Mouse (Mus musculus): ENCODE measurements at regions not wholly inside any gene's neighbourhood (a gene's known extent, or its start where the extent isn't known, plus 50 kb on each side); places are given as distances from the start of the nearest gene placed in this dataset.
A peak's percentile ranks its signal among the peaks of the same experiment; 100 is the strongest.

DNA sequence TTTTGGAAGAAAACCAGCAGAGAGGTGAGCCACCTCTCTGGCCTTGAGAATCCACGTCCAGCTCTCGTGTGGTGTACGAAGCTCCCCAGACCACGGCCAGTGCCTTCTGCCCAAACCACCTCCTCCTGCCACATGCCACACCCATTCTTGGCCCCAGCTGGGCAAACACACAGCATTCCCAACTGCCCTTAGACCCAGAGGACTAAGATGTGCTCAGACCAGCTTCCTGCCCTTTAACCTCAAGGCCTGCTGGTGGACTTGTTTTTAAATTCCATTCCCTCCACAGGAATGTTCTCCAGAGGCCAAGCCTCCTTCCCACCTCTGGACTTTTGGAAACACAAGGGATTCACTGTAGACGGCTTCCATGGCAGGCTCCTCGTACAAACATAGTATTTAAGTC, 82.5 kb upstream of the Tle3 start:
- no peak overlapping the region for H3K27ac ChIP-seq (ENCODE audit: insufficient read depth, low read depth, low read length, poor library complexity, severe bottlenecking)
- H3K36me3 ChIP-seq (ENCODE audit: control insufficient read depth, insufficient read depth, low read length, poor library complexity, severe bottlenecking), result no peaks in the 10 kb centered on the region
- TF ChIP-seq CHD2 (IDR thresholded peaks at IDR 0.05; ENCODE audit: low read depth, low read length) (no peak), MAFK (IDR thresholded peaks at IDR 0.05; ENCODE audit: insufficient read depth, low read depth, low read length) (no peak), HCFC1 (IDR thresholded peaks at IDR 0.05; ENCODE audit: borderline replicate concordance, insufficient read depth, low read length) (no peak), ZC3H11A (IDR thresholded peaks at IDR 0.05; ENCODE audit: borderline replicate concordance, low read depth, low read length) (no peak), ZNF384 (IDR thresholded peaks at IDR 0.05; ENCODE audit: low read depth, low read length) (no peak)
- H3K9ac ChIP-seq (ENCODE audit: insufficient read depth, low read depth, low read length, poor library complexity, severe bottlenecking), result no peak overlapping the region
- no peaks in the 10 kb centered on the region for H3K9me3 ChIP-seq (ENCODE audit: control insufficient read depth, insufficient read depth, low read depth, low read length)
- peaks cover 4 to 35% of the 10 kb centered on the region in 2 experiments; a peak in 3 of 4 replicates for H3K4me1 ChIP-seq (ENCODE audit: control insufficient read depth in 2 of 2, insufficient read depth in 2 of 2, low read length in 2 of 2, poor library complexity in 1 of 2)
- DNase-seq (ENCODE audit: low read depth, low spot score), result no peak
- in situ Hi-C loops (cut with MboI; ENCODE audit: low sequenced_read_pairs in 2 of 2, unreplicated experiment in 2 of 2), result no loop called here
- H3K4me3 ChIP-seq (ENCODE audit: insufficient read depth in 1 of 2, low read depth in 1 of 2, low read length in 2 of 2, poor library complexity in 1 of 2, severe bottlenecking in 1 of 2), result no peak overlapping the region

DNA sequence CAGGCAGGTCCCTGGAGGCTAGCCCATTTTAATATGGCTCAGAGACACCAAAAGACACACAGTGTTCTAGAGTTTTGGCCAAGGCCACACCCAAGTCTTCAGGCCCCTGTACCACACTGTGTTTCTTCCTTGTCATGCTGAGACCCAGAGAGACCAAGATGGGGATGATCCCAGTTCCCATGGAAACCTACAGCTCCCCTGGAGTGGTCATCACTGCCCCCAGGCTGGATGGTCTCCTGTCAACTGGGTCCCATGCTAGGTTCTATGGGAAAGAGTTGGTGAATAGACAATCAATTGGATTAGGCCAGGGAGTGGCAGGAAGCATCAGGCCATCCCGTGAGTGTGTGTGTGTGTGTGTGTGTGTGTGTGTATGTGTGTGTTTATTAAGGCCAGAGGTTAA, 80.5 kb upstream of the Tle3 start:
- Histone ChIP-seq H3K4me1 (ENCODE audit: control insufficient read depth in 2 of 2, insufficient read depth in 2 of 2, low read length in 2 of 2, poor library complexity in 1 of 2) (peaks cover 4 to 36% of the 10 kb centered on the region in 2 experiments; a peak in 3 of 4 replicates), H3K27ac (ENCODE audit: insufficient read depth, low read depth, low read length, poor library complexity, severe bottlenecking) (no peak overlapping the region), H3K9ac (ENCODE audit: insufficient read depth, low read depth, low read length, poor library complexity, severe bottlenecking) (no peak overlapping the region), H3K36me3 (ENCODE audit: control insufficient read depth, insufficient read depth, low read length, poor library complexity, severe bottlenecking) (no peaks in the 10 kb centered on the region), H3K4me3 (ENCODE audit: insufficient read depth in 1 of 2, low read depth in 1 of 2, low read length in 2 of 2, poor library complexity in 1 of 2, severe bottlenecking in 1 of 2) (no peak overlapping the region), H3K9me3 (ENCODE audit: control insufficient read depth, insufficient read depth, low read depth, low read length) (no peaks in the 10 kb centered on the region)
- TF ChIP-seq MAFK (IDR thresholded peaks at IDR 0.05; ENCODE audit: insufficient read depth, low read depth, low read length) (no peak), ZNF384 (IDR thresholded peaks at IDR 0.05; ENCODE audit: low read depth, low read length) (no peak), CHD2 (IDR thresholded peaks at IDR 0.05; ENCODE audit: low read depth, low read length) (no peak), HCFC1 (IDR thresholded peaks at IDR 0.05; ENCODE audit: borderline replicate concordance, insufficient read depth, low read length) (no peak), ZC3H11A (IDR thresholded peaks at IDR 0.05; ENCODE audit: borderline replicate concordance, low read depth, low read length) (no peak)
- in situ Hi-C loops (cut with MboI; ENCODE audit: low sequenced_read_pairs in 2 of 2, unreplicated experiment in 2 of 2), result no loop called here
- no peak for DNase-seq (ENCODE audit: low read depth, low spot score)

DNA sequence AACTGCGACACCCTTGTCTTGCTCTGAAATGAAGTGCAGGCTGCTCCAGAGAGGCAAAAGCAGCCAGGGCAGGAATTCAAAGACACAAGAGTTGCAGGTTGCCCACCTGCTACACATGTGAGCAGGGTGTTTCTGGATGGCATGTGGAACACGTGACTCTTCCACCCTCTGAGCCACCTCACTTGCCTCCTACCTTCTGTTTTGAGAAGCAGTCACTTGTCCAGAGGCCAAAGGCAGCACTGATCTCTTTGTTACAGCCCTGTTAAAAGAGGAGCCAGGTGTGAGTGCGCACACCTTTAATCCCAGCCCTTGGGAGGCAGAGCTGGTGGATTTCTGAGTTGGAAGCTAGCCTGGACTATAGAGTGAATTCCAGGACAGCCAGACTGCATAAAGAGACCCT, 79.7 kb upstream of the Tle3 start:
- TF ChIP-seq ZC3H11A (IDR thresholded peaks at IDR 0.05; ENCODE audit: borderline replicate concordance, low read depth, low read length) (no peak), CHD2 (IDR thresholded peaks at IDR 0.05; ENCODE audit: low read depth, low read length) (no peak), ZNF384 (IDR thresholded peaks at IDR 0.05; ENCODE audit: low read depth, low read length) (no peak), HCFC1 (IDR thresholded peaks at IDR 0.05; ENCODE audit: borderline replicate concordance, insufficient read depth, low read length) (no peak)
- Histone ChIP-seq H3K27ac (ENCODE audit: insufficient read depth, low read depth, low read length, poor library complexity, severe bottlenecking) (no peak overlapping the region), H3K4me1 (ENCODE audit: control insufficient read depth in 2 of 2, insufficient read depth in 2 of 2, low read length in 2 of 2, poor library complexity in 1 of 2) (peaks cover 4 to 38% of the 10 kb centered on the region in 2 experiments; a peak in 3 of 4 replicates), H3K9ac (ENCODE audit: insufficient read depth, low read depth, low read length, poor library complexity, severe bottlenecking) (no peak overlapping the region), H3K9me3 (ENCODE audit: control insufficient read depth, insufficient read depth, low read depth, low read length) (no peaks in the 10 kb centered on the region), H3K36me3 (ENCODE audit: control insufficient read depth, insufficient read depth, low read length, poor library complexity, severe bottlenecking) (no peaks in the 10 kb centered on the region), H3K4me3 (ENCODE audit: insufficient read depth in 1 of 2, low read depth in 1 of 2, low read length in 2 of 2, poor library complexity in 1 of 2, severe bottlenecking in 1 of 2) (no peak overlapping the region)
- in situ Hi-C loops (cut with MboI; ENCODE audit: low sequenced_read_pairs in 2 of 2, unreplicated experiment in 2 of 2), result no loop called here
- no peak for DNase-seq (ENCODE audit: low read depth, low spot score)

GRCm38 (mm10) chr9:61293223-61293985, 78.8 kb upstream of the Tle3 start:
- peak overlapping the region; percentile 63 for H3K27ac ChIP-seq (ENCODE audit: insufficient read depth, low read depth, low read length, poor library complexity, severe bottlenecking)
- peak; percentile 81 for DNase-seq (ENCODE audit: low read depth, low spot score)

More at GRCm38 (mm10) chr9:61293223-61293985, 78.8 kb upstream of the Tle3 start:
- Histone ChIP-seq H3K9me3 (ENCODE audit: control insufficient read depth, insufficient read depth, low read depth, low read length) (no peaks in the 10 kb centered on the region), H3K9ac (ENCODE audit: insufficient read depth, low read depth, low read length, poor library complexity, severe bottlenecking) (0 out of 2 replicates have a peak overlapping the region, but pooled peaks have one; percentile 5), H3K4me1 (ENCODE audit: control insufficient read depth in 2 of 2, insufficient read depth in 2 of 2, low read length in 2 of 2, poor library complexity in 1 of 2) (peaks cover 4 to 44% of the 10 kb centered on the region in 2 experiments; a peak in 3 of 4 replicates), H3K36me3 (ENCODE audit: control insufficient read depth, insufficient read depth, low read length, poor library complexity, severe bottlenecking) (no peaks in the 10 kb centered on the region), H3K4me3 (ENCODE audit: insufficient read depth in 1 of 2, low read depth in 1 of 2, low read length in 2 of 2, poor library complexity in 1 of 2, severe bottlenecking in 1 of 2) (no peak overlapping the region)
- TF ChIP-seq MAFK (IDR thresholded peaks at IDR 0.05; ENCODE audit: insufficient read depth, low read depth, low read length), result 0 out of 2 replicates have a peak, but pooled peaks have one; percentile 4
- TF ChIP-seq CHD2 (IDR thresholded peaks at IDR 0.05; ENCODE audit: low read depth, low read length), result no peak
- TF ChIP-seq HCFC1 (IDR thresholded peaks at IDR 0.05; ENCODE audit: borderline replicate concordance, insufficient read depth, low read length), result no peak
- TF ChIP-seq ZC3H11A (IDR thresholded peaks at IDR 0.05; ENCODE audit: borderline replicate concordance, low read depth, low read length), result no peak
- 0 out of 2 replicates have a peak, but pooled peaks have one; percentile 4 for TF ChIP-seq ZNF384 (IDR thresholded peaks at IDR 0.05; ENCODE audit: low read depth, low read length)
- in situ Hi-C loops (cut with MboI; ENCODE audit: low sequenced_read_pairs in 2 of 2, unreplicated experiment in 2 of 2), result no loop called here

Measured in ES-E14 (cell line).